Mouse (Mus musculus): Measurements from ENCODE around the gene Col11a2. TPM values are rescaled to one million over a fixed set of nuclear protein-coding genes. Genes with fewer than 3 reads are reported as not detected.

Gene Col11a2
- total and polyA plus RNA-seq, 3 experiments: 3.0 to 6.0 (median 5.8) TPM

- Histone ChIP-seq H3K4me2 (ENCODE audit: insufficient read depth, low read depth, poor library complexity, severe bottlenecking) (peak overlapping the region; percentile 84; the same call in 1 of the 2 replicates), H3K27ac (ENCODE audit: insufficient read depth, low read depth) (no peak overlapping the region), H3K36me3 (replicated peaks in 1 of 2; ENCODE audit: control insufficient read depth in 1 of 2, insufficient read depth in 1 of 2, low read length in 1 of 2) (peaks cover 35 to 55% of the 10 kb centered on the region in 2 experiments), H3K4me1 (ENCODE audit: control insufficient read depth in 1 of 2, insufficient read depth in 2 of 2) (peaks cover 30 to 57% of the 10 kb centered on the region in 2 experiments), H3K9ac (ENCODE audit: insufficient read depth, low read depth) (no peak overlapping the region), H3K27me3 (replicated peaks) (no peaks in the 10 kb centered on the region), H3K9me3 (replicated peaks; ENCODE audit: low read length) (peaks cover 23% of the 10 kb centered on the region), H3K79me2 (replicated peaks; ENCODE audit: control insufficient read depth, extremely low read depth, insufficient read depth, poor library complexity, severe bottlenecking) (peaks cover 14% of the 10 kb centered on the region), H3K4me3 (replicated peaks in 1 of 3; ENCODE audit: low read depth in 2 of 3, low read length in 2 of 3, poor library complexity in 1 of 3) (peak overlapping the region in 1 of 3 experiments; percentile 81)
- in situ Hi-C loops (cut with MboI; ENCODE audit: low pct_ligation_motif_present, low pct_unique_long_range_greater_than_20kb, low sequenced_read_pairs): no loop called here
- TF ChIP-seq USF2 (conservative IDR thresholded peaks at IDR 0.05; ENCODE audit: low read depth, low read length) (no peak), NRF1 (IDR thresholded peaks at IDR 0.05; ENCODE audit: low read depth, low read length) (no peak), ELF1 (IDR thresholded peaks at IDR 0.05; ENCODE audit: low read depth, low read length) (no peak)
- dilution Hi-C loops (cut with MboI; ENCODE audit: extremely low pct_ligation_motif_present, extremely low pct_unique_long_range_greater_than_20kb, low sequenced_read_pairs): no loop called here
- no peak for DNase-seq (ENCODE audit: extremely low read depth)
These were observed 13.5 kb upstream of the Col11a2 start for GRCm38 (mm10) chr17:34025756-34026151.

DNA sequence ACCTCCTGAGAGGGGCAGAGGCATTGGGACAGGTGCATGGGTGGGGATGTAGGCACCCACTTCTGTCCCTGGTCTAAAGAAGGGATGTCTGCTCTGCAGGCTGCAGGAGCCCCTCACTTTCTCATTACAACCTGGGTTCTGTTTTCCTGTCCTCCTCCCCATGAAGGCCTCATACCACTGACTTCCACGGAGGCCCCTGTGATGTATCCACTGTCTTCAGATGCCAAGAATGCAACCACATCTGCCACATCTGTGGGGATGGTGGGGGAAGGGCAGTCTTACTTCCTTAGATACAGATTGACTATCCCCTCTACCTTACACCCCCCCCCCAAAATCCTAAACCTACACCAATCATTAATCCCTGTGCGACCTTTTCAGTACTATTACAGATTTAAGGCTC is 13.0 kb upstream of the Col11a2 start:
- dilution Hi-C loops (cut with MboI; ENCODE audit: extremely low pct_ligation_motif_present, extremely low pct_unique_long_range_greater_than_20kb, low sequenced_read_pairs): no loop called here
- Histone ChIP-seq H3K36me3 (replicated peaks in 1 of 2; ENCODE audit: control insufficient read depth in 1 of 2, insufficient read depth in 1 of 2, low read length in 1 of 2) (peaks cover 32 to 51% of the 10 kb centered on the region in 2 experiments), H3K79me2 (replicated peaks; ENCODE audit: control insufficient read depth, extremely low read depth, insufficient read depth, poor library complexity, severe bottlenecking) (peaks cover 19% of the 10 kb centered on the region), H3K4me1 (ENCODE audit: control insufficient read depth in 1 of 2, insufficient read depth in 2 of 2) (peaks cover 30 to 57% of the 10 kb centered on the region in 2 experiments), H3K9ac (ENCODE audit: insufficient read depth, low read depth) (no peak overlapping the region), H3K4me2 (ENCODE audit: insufficient read depth, low read depth, poor library complexity, severe bottlenecking) (no peak overlapping the region), H3K27ac (ENCODE audit: insufficient read depth, low read depth) (no peak overlapping the region), H3K27me3 (replicated peaks) (no peaks in the 10 kb centered on the region), H3K4me3 (replicated peaks in 1 of 3; ENCODE audit: low read depth in 2 of 3, low read length in 2 of 3, poor library complexity in 1 of 3) (no peak overlapping the region), H3K9me3 (replicated peaks; ENCODE audit: low read length) (peaks cover 18% of the 10 kb centered on the region)
- TF ChIP-seq POLR2A (IDR thresholded peaks at IDR 0.05; ENCODE audit: low read depth, low read length): peak; percentile 15; the same call in 1 of the 2 replicates
- TF ChIP-seq RCOR1 (conservative IDR thresholded peaks at IDR 0.05; ENCODE audit: low read depth, low read length): no peak
- DNase-seq (ENCODE audit: extremely low read depth): no peak
- in situ Hi-C loops (cut with MboI; ENCODE audit: low pct_ligation_motif_present, low pct_unique_long_range_greater_than_20kb, low sequenced_read_pairs): no loop called here

- peak overlapping the region; percentile 6; the same call in 1 of the 2 replicates for H3K9ac ChIP-seq (ENCODE audit: insufficient read depth, low read depth)
- peak; percentile 51 for DNase-seq (ENCODE audit: extremely low read depth)
- peak overlapping the region; percentile 58 for H3K4me2 ChIP-seq (ENCODE audit: insufficient read depth, low read depth, poor library complexity, severe bottlenecking)
- H3K4me1 ChIP-seq (ENCODE audit: control insufficient read depth in 1 of 2, insufficient read depth in 2 of 2): peaks cover 30 to 57% of the 10 kb centered on the region in 2 experiments
- peaks cover 27 to 42% of the 10 kb centered on the region in 2 experiments for H3K36me3 ChIP-seq (replicated peaks in 1 of 2; ENCODE audit: control insufficient read depth in 1 of 2, insufficient read depth in 1 of 2, low read length in 1 of 2)
- H3K79me2 ChIP-seq (replicated peaks; ENCODE audit: control insufficient read depth, extremely low read depth, insufficient read depth, poor library complexity, severe bottlenecking): peaks cover 19% of the 10 kb centered on the region
- TF ChIP-seq ELF1 (IDR thresholded peaks at IDR 0.05; ENCODE audit: low read depth, low read length): no peak
- TF ChIP-seq BHLHE40 (IDR thresholded peaks at IDR 0.05; ENCODE audit: low read depth, low read length): peak; percentile 22; the same call in 1 of the 2 replicates
- dilution Hi-C loops (cut with MboI; ENCODE audit: extremely low pct_ligation_motif_present, extremely low pct_unique_long_range_greater_than_20kb, low sequenced_read_pairs) (no loop called here), in situ Hi-C loops (cut with MboI; ENCODE audit: low pct_ligation_motif_present, low pct_unique_long_range_greater_than_20kb, low sequenced_read_pairs) (no loop called here)
- peaks cover 11% of the 10 kb centered on the region for H3K9me3 ChIP-seq (replicated peaks; ENCODE audit: low read length)
- peak overlapping the region; percentile 31; the same call in 1 of the 2 replicates for H3K27ac ChIP-seq (ENCODE audit: insufficient read depth, low read depth)
- H3K27me3 ChIP-seq (replicated peaks): no peaks in the 10 kb centered on the region
- peak overlapping the region; percentile 67 to 81 (median 71) for H3K4me3 ChIP-seq (replicated peaks in 1 of 3; ENCODE audit: low read depth in 2 of 3, low read length in 2 of 3, poor library complexity in 1 of 3)
These were observed 12.2 kb upstream of the Col11a2 start for GRCm38 (mm10) chr17:34026917-34027655.
